8 mouse cellular contexts compared by ENCODE assay signal in the genomic region with DNA sequence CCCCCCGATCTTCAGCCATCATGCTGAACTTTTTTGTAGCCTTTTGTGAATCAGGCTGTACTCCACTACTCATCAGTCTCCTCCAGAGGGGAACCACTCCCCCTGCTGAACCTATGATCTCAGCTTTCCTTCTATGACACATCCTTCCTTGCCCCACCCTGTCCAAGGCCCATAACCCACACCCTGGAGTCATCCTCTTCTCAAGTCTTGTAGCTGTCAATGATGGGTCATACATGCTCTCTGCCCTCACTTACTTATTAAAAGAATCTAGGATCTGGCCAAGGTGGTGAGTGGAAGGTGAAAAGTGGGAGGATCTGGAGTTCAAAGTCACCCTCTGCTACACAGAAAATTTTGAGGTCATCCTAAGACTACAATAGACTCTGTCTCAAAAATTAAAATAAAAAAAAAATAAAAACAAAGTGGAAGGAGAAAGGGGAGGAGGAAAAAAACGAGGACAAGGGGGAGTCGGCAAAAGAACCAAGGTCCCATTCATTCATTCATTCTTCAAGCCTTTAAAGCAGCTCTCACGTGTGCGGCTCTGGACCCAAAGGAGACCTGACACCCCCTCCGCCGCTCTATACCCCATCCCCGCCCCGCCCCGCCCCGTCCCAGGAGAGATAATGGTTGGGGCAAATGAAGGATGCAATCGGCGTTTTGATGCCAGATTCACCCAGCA. TPM values are rescaled to one million over a fixed set of nuclear protein-coding genes. Genes with fewer than 3 reads are reported as not detected.
DNase-seq lines count a peak whose midpoint lies in the region; ATAC-seq and TF ChIP-seq lines count a peak whose summit lies in the region.

No protein-coding gene starts in this region.

- peak overlapping the region; percentile 70 for H3K27ac ChIP-seq in heart, embryonic 10.5 days
- no peak overlapping the region for H3K27ac ChIP-seq in brown adipose tissue, adult 24 weeks (replicated peaks; ENCODE audit: low read depth, low read length)
- H3K27ac ChIP-seq in heart, postnatal 0 days (ENCODE audit: low read depth): peak overlapping the region; percentile 27; the same call in 1 of the 2 replicates
- H3K27ac ChIP-seq in midbrain, embryonic 10.5 days (replicated peaks): peak overlapping the region; percentile 86

- intact Hi-C loops in heart, postnatal 36 days (cut with DNase I): loop anchor here (5.0 to 10.0 kb wide), 5 partner anchors 87 to 512 kb away; a partner anchor contains a TSS

- H3ac ChIP-seq in C2C12 (ENCODE audit: control insufficient read depth, insufficient read length, low read depth): peak overlapping the region; percentile 62

- no peaks in the 10 kb centered on the region for H3K79me2 ChIP-seq in C2C12 (ENCODE audit: control insufficient read depth, insufficient read depth)

- peak overlapping the region; percentile 77 for H3K4me2 ChIP-seq in heart, postnatal 0 days (ENCODE audit: low read depth, low read length)

- no peaks in the 10 kb centered on the region for H3K36me3 ChIP-seq in heart, embryonic 10.5 days
- H3K36me3 ChIP-seq in C2C12 (ENCODE audit: control insufficient read depth, insufficient read depth): no peaks in the 10 kb centered on the region
- H3K36me3 ChIP-seq in heart, postnatal 0 days (replicated peaks; ENCODE audit: control insufficient read depth, insufficient read depth, low read length): no peaks in the 10 kb centered on the region
- no peaks in the 10 kb centered on the region for H3K36me3 ChIP-seq in midbrain, embryonic 10.5 days

- no peaks in the 10 kb centered on the region for H3K27me3 ChIP-seq in heart, embryonic 10.5 days (ENCODE audit: insufficient read depth, poor library complexity, severe bottlenecking)
- H3K27me3 ChIP-seq in C2C12 (ENCODE audit: control insufficient read depth, insufficient read depth, insufficient read length): no peaks in the 10 kb centered on the region
- no peaks in the 10 kb centered on the region for H3K27me3 ChIP-seq in heart, postnatal 0 days (ENCODE audit: control insufficient read depth, insufficient read depth, low read length)
- peaks cover 5% of the 10 kb centered on the region; the same call in 1 of the 2 replicates for H3K27me3 ChIP-seq in midbrain, embryonic 10.5 days (ENCODE audit: low read depth, poor library complexity, severe bottlenecking)

- ATAC-seq in heart, postnatal 0 days (ENCODE audit: insufficient read depth, low read depth): no peak

- DNase-seq in heart, embryonic 10.5 days (ENCODE audit: low spot score): no peak
- no peak for DNase-seq in heart, postnatal 36 days
- DNase-seq in heart, postnatal 0 days (ENCODE audit: low spot score): peak; percentile 14
- DNase-seq in midbrain, embryonic 10.5 days (ENCODE audit: low spot score): no peak
- no peak for DNase-seq in right cerebral cortex, postnatal 14 days
- no peak for DNase-seq in urinary bladder, postnatal 25 days (ENCODE audit: low spot score)

- peak overlapping the region; percentile 88 for H3K4me3 ChIP-seq in heart, embryonic 10.5 days
- peak overlapping the region; percentile 28 for H3K4me3 ChIP-seq in C2C12 (ENCODE audit: insufficient read depth, poor library complexity, severe bottlenecking)
- H3K4me3 ChIP-seq in brown adipose tissue, adult 24 weeks (ENCODE audit: insufficient read depth, low read depth, low read length): peak overlapping the region; percentile 57
- H3K4me3 ChIP-seq in heart, postnatal 0 days (ENCODE audit: low read depth, low read length): peak overlapping the region; percentile 73
- peak overlapping the region; percentile 84 for H3K4me3 ChIP-seq in midbrain, embryonic 10.5 days

- peaks cover 4% of the 10 kb centered on the region; the same call in 1 of the 2 replicates for H3K4me1 ChIP-seq in heart, embryonic 10.5 days
- H3K4me1 ChIP-seq in brown adipose tissue, adult 24 weeks (ENCODE audit: control insufficient read depth, insufficient read depth, insufficient read length, low read length): peaks cover 13% of the 10 kb centered on the region
- 0 out of 2 replicates have a peak, but pooled peaks cover 4% of the 10 kb centered on the region for H3K4me1 ChIP-seq in heart, postnatal 0 days (ENCODE audit: control insufficient read depth, insufficient read depth)
- H3K4me1 ChIP-seq in midbrain, embryonic 10.5 days: peaks cover 11% of the 10 kb centered on the region

- no peak for TF ChIP-seq CTCF in C2C12 (IDR thresholded peaks at IDR 0.05; ENCODE audit: control insufficient read depth, insufficient read depth, insufficient read length)
- TF ChIP-seq CTCF in heart, postnatal 0 days (IDR thresholded peaks at IDR 0.05; ENCODE audit: low read depth): no peak

- WGBS in heart, embryonic 10.5 days: 7% methylated on average over 13 of the region's 13 CpGs
- 4% methylated on average over 13 of the region's 13 CpGs for WGBS in heart, postnatal 0 days
- WGBS in midbrain, embryonic 10.5 days: 7% methylated on average over 13 of the region's 13 CpGs

- no peaks in the 10 kb centered on the region for H3K9me3 ChIP-seq in heart, embryonic 10.5 days
- no peaks in the 10 kb centered on the region for H3K9me3 ChIP-seq in heart, postnatal 0 days (replicated peaks; ENCODE audit: control insufficient read depth, low read length)
- H3K9me3 ChIP-seq in midbrain, embryonic 10.5 days (replicated peaks): no peaks in the 10 kb centered on the region

- H3K9ac ChIP-seq in heart, postnatal 0 days (replicated peaks; ENCODE audit: low read depth, low read length): 0 out of 2 replicates have a peak overlapping the region, but pooled peaks have one; percentile 27

- H3K79me3 ChIP-seq in C2C12 (ENCODE audit: low read depth): no peaks in the 10 kb centered on the region

- no peak for TF ChIP-seq EP300 in heart, postnatal 0 days (IDR thresholded peaks at IDR 0.05; ENCODE audit: low read depth)

TF ChIP-seq in C2C12, 6 proteins besides CTCF, POLR2A, EP300 and RAD21:
- TF ChIP-seq MYOG (IDR thresholded peaks at IDR 0.05; ENCODE audit: control insufficient read depth, extremely low read depth, insufficient read length) (no peak), MAX (IDR thresholded peaks at IDR 0.05) (no peak), FOSL1 (IDR thresholded peaks at IDR 0.05; ENCODE audit: insufficient read depth, low read length, poor library complexity, severe bottlenecking) (no peak), USF1 (IDR thresholded peaks at IDR 0.05; ENCODE audit: low read depth) (no peak), CEBPB (IDR thresholded peaks at IDR 0.05; ENCODE audit: low read depth) (no peak), MYOD1 (IDR thresholded peaks at IDR 0.05; ENCODE audit: control insufficient read depth, insufficient read length, low read depth) (no peak)

RNA-seq across cellular contexts. Expression of a gene that starts 1.1 kb away (rescaled TPM):
- polyA plus RNA-seq in heart, embryonic 10.5 days (2016; fragmentation: Nextera tagmentation; extraction: Ambion mirVana): 16.1 and 18.8 TPM in 2 replicates
- total RNA-seq in heart, postnatal 36 days (2021): 10 to 100 TPM; 20.3 to 26.9 TPM
- polyA plus RNA-seq in C2C12 (2012; fragmentation: generic; extraction: Trizol): 11.6 TPM
- 11.1 and 12.3 TPM in 2 replicates for polyA plus RNA-seq in brown adipose tissue, adult 24 weeks (2012; ENCODE audit: insufficient read depth, insufficient read length, missing spikeins)
- 24.8 and 26.1 TPM in 2 replicates for total RNA-seq in heart, postnatal 0 days (2014; rRNA removed; ENCODE audit: low replicate concordance)
- 9.3 and 11.1 TPM in 2 replicates for polyA plus RNA-seq in heart, postnatal 0 days (2015; fragmentation: Nextera tagmentation; extraction: Ambion mirVana)
- 24.9 and 38.1 TPM in 2 replicates for polyA plus RNA-seq in midbrain, embryonic 10.5 days (2016; fragmentation: Nextera tagmentation; extraction: Ambion mirVana)

RNA-seq across cellular contexts. Expression of a gene that starts 31.4 kb away (rescaled TPM):
- 0.10 TPM in 1 of 2 replicates, not detected in the other for polyA plus RNA-seq in heart, embryonic 10.5 days (2016; fragmentation: Nextera tagmentation; extraction: Ambion mirVana)
- total RNA-seq in heart, postnatal 36 days (2021): not detected
- polyA plus RNA-seq in C2C12 (2012; fragmentation: generic; extraction: Trizol): not detected
- 3.6 and 8.0 TPM in 2 replicates for polyA plus RNA-seq in brown adipose tissue, adult 24 weeks (2012; ENCODE audit: insufficient read depth, insufficient read length, missing spikeins)
- not detected in 2 replicates for total RNA-seq in heart, postnatal 0 days (2014; rRNA removed; ENCODE audit: low replicate concordance)
- polyA plus RNA-seq in heart, postnatal 0 days (2015; fragmentation: Nextera tagmentation; extraction: Ambion mirVana): not detected in 2 replicates
- polyA plus RNA-seq in midbrain, embryonic 10.5 days (2016; fragmentation: Nextera tagmentation; extraction: Ambion mirVana): not detected in 2 replicates

RNA-seq across cellular contexts. Expression of a gene that starts 51.9 kb away (rescaled TPM):
- 0.55 and 1.5 TPM in 2 replicates for polyA plus RNA-seq in heart, embryonic 10.5 days (2016; fragmentation: Nextera tagmentation; extraction: Ambion mirVana)
- not detected for total RNA-seq in heart, postnatal 36 days (2021)
- 0.18 TPM for polyA plus RNA-seq in C2C12 (2012; fragmentation: generic; extraction: Trizol)
- 0.28 TPM in 1 of 2 replicates, not detected in the other for polyA plus RNA-seq in brown adipose tissue, adult 24 weeks (2012; ENCODE audit: insufficient read depth, insufficient read length, missing spikeins)
- total RNA-seq in heart, postnatal 0 days (2014; rRNA removed; ENCODE audit: low replicate concordance): not detected in 2 replicates
- 0.04 TPM in 2 replicates for polyA plus RNA-seq in heart, postnatal 0 days (2015; fragmentation: Nextera tagmentation; extraction: Ambion mirVana)
- 10.8 and 18.6 TPM in 2 replicates for polyA plus RNA-seq in midbrain, embryonic 10.5 days (2016; fragmentation: Nextera tagmentation; extraction: Ambion mirVana)

RNA-seq across cellular contexts. Expression of a gene that starts 59.7 kb away (rescaled TPM):
- not detected in 2 replicates for polyA plus RNA-seq in heart, embryonic 10.5 days (2016; fragmentation: Nextera tagmentation; extraction: Ambion mirVana)
- under 1 TPM in 1 of 2 experiments, not detected in 1; 0.50 TPM for total RNA-seq in heart, postnatal 36 days (2021)
- not detected for polyA plus RNA-seq in C2C12 (2012; fragmentation: generic; extraction: Trizol)
- 12.1 and 18.7 TPM in 2 replicates for polyA plus RNA-seq in brown adipose tissue, adult 24 weeks (2012; ENCODE audit: insufficient read depth, insufficient read length, missing spikeins)
- total RNA-seq in heart, postnatal 0 days (2014; rRNA removed; ENCODE audit: low replicate concordance): not detected in 2 replicates
- 0.08 and 0.10 TPM in 2 replicates for polyA plus RNA-seq in heart, postnatal 0 days (2015; fragmentation: Nextera tagmentation; extraction: Ambion mirVana)
- not detected in 2 replicates for polyA plus RNA-seq in midbrain, embryonic 10.5 days (2016; fragmentation: Nextera tagmentation; extraction: Ambion mirVana)

Comparison
In these comparisons a context has a peak if more than half of its experiments do, and no peak if none do; other contexts are left out.
1. H3K4me3 ChIP-seq: peak in every context shown above with its lines; median percentile 88 in heart, embryonic 10.5 days; 84 in midbrain, embryonic 10.5 days; 73 in heart, postnatal 0 days; 57 in brown adipose tissue, adult 24 weeks; 28 in C2C12.